Mouse (Mus musculus): ENCODE data around the gene Nup98. TPM values are rescaled to one million over a fixed set of nuclear protein-coding genes. Genes with fewer than 3 reads are reported as not detected.

Gene Nup98
- polyA plus RNA-seq, 1 experiment from 2014 or later, result 31.8 TPM

Other genes with a start within 250 kb of the Nup98 start
- 2.4 and 2.5 TPM in 2 replicates for gene Il18bp, start 191.5 kb downstream of the Nup98 start, polyA plus RNA-seq (2015; fragmentation: Nextera tagmentation; extraction: Ambion mirVana)
- gene Rnf121, start 144.7 kb downstream of the Nup98 start, polyA plus RNA-seq (2015; fragmentation: Nextera tagmentation; extraction: Ambion mirVana), result 28.6 and 29.5 TPM in 2 replicates
- gene Xndc1, start 144.7 kb downstream of the Nup98 start, polyA plus RNA-seq (2015; fragmentation: Nextera tagmentation; extraction: Ambion mirVana), result 31.6 and 37.4 TPM in 2 replicates
- gene Xntrpc, start 144.5 kb downstream of the Nup98 start, polyA plus RNA-seq (2015; fragmentation: Nextera tagmentation; extraction: Ambion mirVana), result 1.8 and 2.0 TPM in 2 replicates
- 0.13 and 0.29 TPM in 2 replicates for gene Trpc2, start 127.1 kb downstream of the Nup98 start, polyA plus RNA-seq (2015; fragmentation: Nextera tagmentation; extraction: Ambion mirVana)
- gene Art1, start 108.4 kb downstream of the Nup98 start, polyA plus RNA-seq (2015; fragmentation: Nextera tagmentation; extraction: Ambion mirVana), result 13.2 and 19.4 TPM in 2 replicates
- gene Art5, start 100.7 kb downstream of the Nup98 start, polyA plus RNA-seq (2015; fragmentation: Nextera tagmentation; extraction: Ambion mirVana), result 3.5 and 3.9 TPM in 2 replicates
- gene Chrna10, start 93.3 kb downstream of the Nup98 start, polyA plus RNA-seq (2015; fragmentation: Nextera tagmentation; extraction: Ambion mirVana), result 0.25 and 0.57 TPM in 2 replicates
- 94.2 and 94.5 TPM in 2 replicates for gene Pgap2, start within 50 bp of the Nup98 start, polyA plus RNA-seq (2015; fragmentation: Nextera tagmentation; extraction: Ambion mirVana)
- gene Rhog, start 45.9 kb upstream of the Nup98 start, polyA plus RNA-seq (2015; fragmentation: Nextera tagmentation; extraction: Ambion mirVana), result 69.9 and 70.3 TPM in 2 replicates
- gene Stim1, start 57.6 kb upstream of the Nup98 start, polyA plus RNA-seq (2015; fragmentation: Nextera tagmentation; extraction: Ambion mirVana), result 39.9 and 42.1 TPM in 2 replicates
- gene Rrm1, start 231.5 kb upstream of the Nup98 start, polyA plus RNA-seq (2015; fragmentation: Nextera tagmentation; extraction: Ambion mirVana), result 119 and 125 TPM in 2 replicates